Mouse (Mus musculus): ENCODE data around the gene Mdga1.

DNA sequence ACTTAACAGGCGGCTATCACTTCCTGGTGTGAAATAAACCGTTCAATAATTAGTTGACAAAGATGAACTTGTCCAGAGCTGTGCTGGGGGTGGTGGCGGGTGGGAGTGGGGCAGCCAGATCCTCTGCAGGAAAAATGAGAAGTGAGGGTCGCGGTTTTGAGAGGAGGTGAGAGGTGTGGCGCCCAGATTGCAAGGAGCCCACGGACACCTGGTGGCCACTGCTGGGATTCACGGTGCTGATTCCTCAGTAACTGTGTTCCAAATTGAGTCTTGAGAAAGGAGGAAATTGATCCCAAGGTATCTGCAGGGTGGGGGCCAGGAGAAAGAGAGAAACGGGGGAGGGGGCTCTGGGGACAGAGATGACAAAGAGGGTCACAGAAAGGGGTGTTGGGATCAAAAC is 173.1 kb downstream of the Mdga1 start:
- peak; percentile 36; the same call in 1 of the 2 replicates for TF ChIP-seq CTCF (IDR thresholded peaks at IDR 0.05; ENCODE audit: borderline replicate concordance, insufficient read depth, low read depth, low read length)
- TF ChIP-seq POLR2A (IDR thresholded peaks at IDR 0.05; ENCODE audit: borderline replicate concordance, insufficient read depth, low read length), result no peak
